Mouse (Mus musculus) naive thymus-derived CD4-positive, alpha-beta T cell, adult 5 months (primary cell): Measurements from ENCODE around the gene Flrt3. TPM values are rescaled to one million over a fixed set of nuclear protein-coding genes. Genes with fewer than 3 reads are reported as not detected.

Source experiments
- polyA plus RNA-seq: library from polyadenylated mRNA; unstranded; fragments of 100-300 nt; shearing (Covaris generic); gene quantifications from one replicate; pipeline ENCODE4 v1.2.1, GENCODE M21; 2017

Gene Flrt3
- 0.14 TPM for polyA plus RNA-seq

DNA sequence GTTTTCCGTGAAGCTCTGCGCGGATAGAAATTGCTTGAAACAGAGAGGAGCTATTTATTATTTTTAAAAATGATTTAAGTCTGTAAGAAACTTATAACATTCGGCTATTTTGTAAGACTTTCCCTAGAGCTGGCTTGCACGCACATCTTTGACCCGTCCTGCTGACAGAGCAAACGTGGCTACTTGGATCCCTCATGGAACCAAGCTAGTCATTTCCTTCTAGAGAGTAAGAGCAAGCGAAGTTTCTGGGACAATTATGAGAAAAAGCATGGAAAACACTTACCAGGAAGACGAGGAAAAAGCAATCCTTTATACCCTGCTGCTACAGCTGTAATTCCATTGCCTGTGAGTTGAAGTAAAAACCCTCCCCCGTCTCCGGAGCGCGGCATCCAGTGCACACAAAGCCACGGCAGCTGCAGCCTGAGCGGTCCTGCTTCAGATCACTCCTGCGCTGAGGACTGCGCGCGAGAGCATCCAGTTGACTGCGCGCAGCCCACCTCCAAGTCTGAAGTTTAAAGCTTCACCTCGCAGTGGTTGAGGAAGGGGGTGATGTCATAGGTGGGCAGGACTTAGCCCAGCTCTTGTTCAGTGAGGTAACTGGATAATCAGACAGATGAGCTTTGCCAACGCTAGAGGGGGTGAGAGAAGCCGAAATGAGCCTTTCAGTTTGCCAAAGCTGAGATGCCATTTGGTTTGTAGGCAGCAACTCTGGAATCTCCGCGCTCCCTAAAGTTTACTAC, at the start of gene Flrt3:
Flrt3 (minus strand) TSS at position 507 of the 740 bp plus-strand sequence.

